Mouse (Mus musculus) heart, embryonic 13.5 days (tissue): ENCODE data around the gene 6430548M08Rik. TPM values are rescaled to one million over a fixed set of nuclear protein-coding genes. Genes with fewer than 3 reads are reported as not detected.

Experiments used
- ATAC-seq: fragments of 200-750 bp; cut with Nextera tagmentation; 2 replicates; pipeline ENCODE4 v1.8.0; 2017; ENCODE audit warnings: moderate TSS enrichment; ENCODE audit not compliant: insufficient number of reproducible peaks, low FRiP score, low TSS enrichment; ENCODE audit errors: extremely low read depth
- H3K27ac ChIP-seq: fragments of 300-500 bp; sonication (generic); replicated peaks from 2 replicates; pipeline ENCODE4 v1.5.1; 2015; ENCODE audit warnings: moderate library complexity, mild to moderate bottlenecking, inconsistent platforms
- H3K27me3 ChIP-seq: fragments of 300-500 bp; sonication (generic); replicated peaks from 2 replicates; pipeline ENCODE4 v1.6.1; 2015; ENCODE audit warnings: mild to moderate bottlenecking, inconsistent platforms
- H3K36me3 ChIP-seq: fragments of 300-500 bp; sonication (generic); 2 replicates; pipeline ENCODE4 v1.6.1; 2015; ENCODE audit warnings: mild to moderate bottlenecking, inconsistent platforms
- H3K4me1 ChIP-seq: fragments of 300-500 bp; sonication (generic); 2 replicates; pipeline ENCODE4 v1.6.1; 2015; ENCODE audit warnings: inconsistent platforms
- H3K4me2 ChIP-seq: fragments of 300-500 bp; sonication (generic); 2 replicates; pipeline ENCODE4 v1.6.1; 2015; ENCODE audit warnings: inconsistent platforms, mild to moderate bottlenecking, moderate library complexity
- H3K4me3 ChIP-seq: fragments of 300-500 bp; sonication (generic); 2 replicates; pipeline ENCODE4 v1.5.1; 2015; ENCODE audit warnings: moderate library complexity, mild to moderate bottlenecking, inconsistent platforms
- H3K9ac ChIP-seq: fragments of 300-500 bp; sonication (generic); 2 replicates; pipeline ENCODE4 v1.6.1; 2015; ENCODE audit warnings: inconsistent platforms, mild to moderate bottlenecking, moderate library complexity
- H3K9me3 ChIP-seq: fragments of 300-500 bp; sonication (generic); 2 replicates; pipeline ENCODE4 v1.6.1; 2016; ENCODE audit warnings: inconsistent platforms
- WGBS: fragments of 180-500 bp; shearing (Covaris S2); methylation state at CpG from one replicate; pipeline ENCODE4 v1.1.7; 2015; ENCODE audit warnings: mixed read lengths; 5-methylcytosine and 5-hydroxymethylcytosine counted together
- polyA plus RNA-seq: library from polyadenylated mRNA; unstranded; fragments of >200 nt; fragmentation: Nextera tagmentation; extraction: Ambion mirVana; gene quantifications from 2 replicates; pipeline ENCODE4 v1.2.1, GENCODE M21; 2015

6430548M08Rik gene
- polyA plus RNA-seq, 1 experiment from 2014 or later: 10.6 TPM

- WGBS: 22% methylated on average over 8 of the region's 9 CpGs
- ATAC-seq: no peak
These were observed 70.4 kb downstream of the 6430548M08Rik start for GRCm38 (mm10) chr8:120184366-120184765.

GRCm38 (mm10) chr8:120184850-120185792 is 71.2 kb downstream of the 6430548M08Rik start:
- peak overlapping the region; percentile 62 for H3K9ac ChIP-seq
- H3K36me3 ChIP-seq: no peaks in the 10 kb centered on the region
- no peaks in the 10 kb centered on the region for H3K27me3 ChIP-seq
- H3K27ac ChIP-seq: peak overlapping the region; percentile 68
- peaks cover 44% of the 10 kb centered on the region for H3K4me1 ChIP-seq
- no peak for ATAC-seq
- H3K4me3 ChIP-seq: no peak overlapping the region
- 34% methylated on average over 16 of the region's 17 CpGs for WGBS
- no peaks in the 10 kb centered on the region for H3K9me3 ChIP-seq
- peak overlapping the region; percentile 18 for H3K4me2 ChIP-seq

More at GRCm38 (mm10) chr8:120184366-120184765, 70.4 kb downstream of the 6430548M08Rik start:
- Histone ChIP-seq H3K4me3 (no peak overlapping the region), H3K36me3 (no peaks in the 10 kb centered on the region), H3K9ac (no peak overlapping the region), H3K27me3 (no peaks in the 10 kb centered on the region), H3K9me3 (no peaks in the 10 kb centered on the region), H3K4me1 (peaks cover 39% of the 10 kb centered on the region), H3K27ac (no peak overlapping the region; the same call in 1 of the 2 replicates), H3K4me2 (no peak overlapping the region)

GRCm38 (mm10) chr8:120186454-120186853 is 72.5 kb downstream of the 6430548M08Rik start:
- no peaks in the 10 kb centered on the region for H3K27me3 ChIP-seq
- no peaks in the 10 kb centered on the region for H3K9me3 ChIP-seq
- no peak overlapping the region for H3K9ac ChIP-seq
- H3K4me2 ChIP-seq: no peak overlapping the region
- WGBS: 51% methylated on average over 8 of the region's 8 CpGs
- no peaks in the 10 kb centered on the region for H3K36me3 ChIP-seq
- peaks cover 56% of the 10 kb centered on the region for H3K4me1 ChIP-seq
- no peak overlapping the region for H3K4me3 ChIP-seq
- ATAC-seq: no peak
- H3K27ac ChIP-seq: peak overlapping the region; percentile 68; the same call in 1 of the 2 replicates

GRCm38 (mm10) chr8:120188510-120188909 is 74.6 kb downstream of the 6430548M08Rik start:
- H3K27ac ChIP-seq: no peak overlapping the region
- H3K4me1 ChIP-seq: peaks cover 62% of the 10 kb centered on the region
- no peak for ATAC-seq
- no peak overlapping the region for H3K4me3 ChIP-seq
- no peak overlapping the region for H3K9ac ChIP-seq
- H3K9me3 ChIP-seq: no peaks in the 10 kb centered on the region
- WGBS: 73% methylated on average over 6 of the region's 6 CpGs
- no peak overlapping the region for H3K4me2 ChIP-seq
- no peaks in the 10 kb centered on the region for H3K36me3 ChIP-seq
- H3K27me3 ChIP-seq: no peaks in the 10 kb centered on the region

GRCm38 (mm10) chr8:120189440-120189839 is 75.5 kb downstream of the 6430548M08Rik start:
- Histone ChIP-seq H3K4me1 (peaks cover 57% of the 10 kb centered on the region), H3K27ac (no peak overlapping the region)
- no peak for ATAC-seq

GRCm38 (mm10) chr8:120190107-120190809 is 76.3 kb downstream of the 6430548M08Rik start:
- Histone ChIP-seq H3K4me2 (peak overlapping the region; percentile 65; the same call in 1 of the 2 replicates), H3K4me3 (no peak overlapping the region), H3K27ac (peak overlapping the region; percentile 90; the same call in 1 of the 2 replicates), H3K9ac (no peak overlapping the region; the same call in 1 of the 2 replicates), H3K4me1 (peaks cover 48% of the 10 kb centered on the region), H3K36me3 (no peaks in the 10 kb centered on the region), H3K9me3 (no peaks in the 10 kb centered on the region), H3K27me3 (no peaks in the 10 kb centered on the region)
- no peak for ATAC-seq
- 74% methylated on average over 17 of the region's 17 CpGs for WGBS

More at GRCm38 (mm10) chr8:120189440-120189839, 75.5 kb downstream of the 6430548M08Rik start:
- WGBS: 68% methylated on average over 6 of the region's 6 CpGs
- H3K9me3 ChIP-seq: no peaks in the 10 kb centered on the region
- H3K9ac ChIP-seq: no peak overlapping the region
- no peaks in the 10 kb centered on the region for H3K27me3 ChIP-seq
- H3K4me2 ChIP-seq: no peak overlapping the region
- H3K4me3 ChIP-seq: no peak overlapping the region
- no peaks in the 10 kb centered on the region for H3K36me3 ChIP-seq

GRCm38 (mm10) chr8:120190810-120191413 is 77.0 kb downstream of the 6430548M08Rik start:
- peak overlapping the region; percentile 65 for H3K4me2 ChIP-seq
- no peaks in the 10 kb centered on the region for H3K36me3 ChIP-seq
- H3K9ac ChIP-seq: peak overlapping the region; percentile 74
- no peaks in the 10 kb centered on the region for H3K9me3 ChIP-seq
- ATAC-seq: peak; percentile 78
- peak overlapping the region; percentile 32 for H3K4me3 ChIP-seq
- 29% methylated on average over 20 of the region's 20 CpGs for WGBS
- H3K27ac ChIP-seq: peak overlapping the region; percentile 90
- peaks cover 42% of the 10 kb centered on the region for H3K4me1 ChIP-seq
- H3K27me3 ChIP-seq: no peaks in the 10 kb centered on the region

- H3K27me3 ChIP-seq: no peaks in the 10 kb centered on the region
- 60% methylated on average over 5 of the region's 5 CpGs for WGBS
- H3K36me3 ChIP-seq: no peaks in the 10 kb centered on the region
- H3K4me1 ChIP-seq: peaks cover 35% of the 10 kb centered on the region
- peak overlapping the region; percentile 90 for H3K27ac ChIP-seq
- no peak overlapping the region for H3K4me3 ChIP-seq
- H3K4me2 ChIP-seq: peak overlapping the region; percentile 65; the same call in 1 of the 2 replicates
- peak overlapping the region; percentile 74; the same call in 1 of the 2 replicates for H3K9ac ChIP-seq
- ATAC-seq: no peak
- H3K9me3 ChIP-seq: no peaks in the 10 kb centered on the region
These were observed 77.7 kb downstream of the 6430548M08Rik start for GRCm38 (mm10) chr8:120191633-120192032.

- Histone ChIP-seq H3K4me3 (no peak overlapping the region), H3K4me2 (no peak overlapping the region), H3K4me1 (peaks cover 32% of the 10 kb centered on the region), H3K9ac (no peak overlapping the region), H3K27ac (0 out of 2 replicates have a peak overlapping the region, but pooled peaks have one; percentile 90), H3K27me3 (no peaks in the 10 kb centered on the region), H3K36me3 (no peaks in the 10 kb centered on the region), H3K9me3 (no peaks in the 10 kb centered on the region)
- WGBS: 88% methylated on average over 5 of the region's 5 CpGs
- no peak for ATAC-seq
These were observed 78.2 kb downstream of the 6430548M08Rik start for GRCm38 (mm10) chr8:120192118-120192517.

GRCm38 (mm10) chr8:120201351-120201750 is 87.4 kb downstream of the 6430548M08Rik start:
- 75% methylated on average over 6 of the region's 6 CpGs for WGBS
- no peak overlapping the region for H3K9ac ChIP-seq
- H3K27ac ChIP-seq: no peak overlapping the region

More at GRCm38 (mm10) chr8:120201351-120201750, 87.4 kb downstream of the 6430548M08Rik start:
- Histone ChIP-seq H3K9me3 (peaks cover 6% of the 10 kb centered on the region), H3K4me1 (peaks cover 22% of the 10 kb centered on the region), H3K27me3 (peaks cover 5% of the 10 kb centered on the region; the same call in 1 of the 2 replicates), H3K4me2 (no peak overlapping the region), H3K4me3 (no peak overlapping the region), H3K36me3 (no peaks in the 10 kb centered on the region)
- ATAC-seq: no peak
